Comparison of ENCODE assay signal across 7 mouse cellular contexts in genomic region chr13:54389971-54390564, GRCm38 (mm10). TPM values are rescaled to one million over a fixed set of nuclear protein-coding genes. Genes with fewer than 3 reads are reported as not detected.
DNase-seq lines count a peak whose midpoint lies in the region.

No protein-coding gene starts in this region.

- intact Hi-C loops in left cerebral cortex, postnatal 4 days (cut with DNase I) = no loop called here
- intact Hi-C loops in left cerebral cortex, postnatal 14 days (cut with DNase I) = loop anchor here (5.0 kb wide), 1 partner anchor 47 kb away; no protein-coding TSS in a partner anchor

- DNase-seq in left cerebral cortex, postnatal 4 days = peak; percentile 90
- no peak for DNase-seq in left cerebral cortex, postnatal 14 days (ENCODE audit: low spot score in 2 of 2)
- peak; percentile 15 for DNase-seq in adrenal gland, postnatal 25 days
- DNase-seq in cerebellum, adult 9-11 months = peak; percentile 74
- peak; percentile 39 for DNase-seq in kidney, postnatal 36 days
- DNase-seq in thymus, postnatal 4 days = no peak
- DNase-seq in spleen, postnatal 36 days (ENCODE audit: low spot score in 2 of 2) = no peak

RNA-seq across cellular contexts. Expression of gene Cplx2, which starts 18.9 kb away (rescaled TPM):
- 100 to 1,000 TPM; 451 to 461 TPM for total RNA-seq in left cerebral cortex, postnatal 4 days (2021)
- total RNA-seq in left cerebral cortex, postnatal 14 days (2021) = 100 to 1,000 TPM; 689 to 707 TPM
- 19.7 and 28.1 TPM in 2 replicates for total RNA-seq in adrenal gland, postnatal 25 days (2021)

Comparison
In these comparisons a context has a peak if more than half of its experiments do, and no peak if none do; other contexts are left out.
1. DNase-seq: peak in left cerebral cortex, postnatal 4 days (single experiment), adrenal gland, postnatal 25 days (single experiment), cerebellum, adult 9-11 months (single experiment) and kidney, postnatal 36 days (2 of 2); none in left cerebral cortex, postnatal 14 days (0 of 2), thymus, postnatal 4 days (single experiment) and spleen, postnatal 36 days (0 of 2).
2. RNA of gene Cplx2, which starts 18.9 kb away (total RNA-seq): 689 to 707 TPM in left cerebral cortex, postnatal 14 days and 451 to 461 TPM in left cerebral cortex, postnatal 4 days; 19.7 to 28.1 TPM in adrenal gland, postnatal 25 days; every median in the first group is over 10 times any median in the second.